Mouse (Mus musculus): ENCODE data around the gene Nelfe. TPM values are rescaled to one million over a fixed set of nuclear protein-coding genes. Genes with fewer than 3 reads are reported as not detected.
A peak's percentile ranks its signal among the peaks of the same experiment; 100 is the strongest.

Gene Nelfe
- polyA plus RNA-seq, 1 experiment from 2014 or later, result 137 TPM

DNA sequence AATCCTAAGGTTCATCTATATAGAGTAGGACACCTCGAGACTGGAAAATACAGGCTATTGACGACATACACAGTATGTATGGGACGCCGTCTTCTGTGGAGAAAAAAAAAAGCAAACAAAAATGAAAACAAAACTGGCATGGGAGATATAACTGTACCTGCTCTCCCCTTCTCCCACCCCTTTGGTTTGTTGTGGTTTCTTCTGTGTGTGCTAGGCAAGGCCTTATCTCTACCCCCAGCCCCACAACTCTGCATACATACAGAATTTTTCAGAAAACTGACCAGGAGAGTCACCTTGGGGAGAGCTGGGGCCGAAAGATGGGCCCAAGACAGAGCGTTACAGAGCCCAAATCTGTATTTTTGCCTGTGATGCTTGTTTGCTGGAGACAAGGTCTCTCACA, 34.5 kb downstream of the Nelfe start:
- peaks cover 9% of the 10 kb centered on the region for H3K4me1 ChIP-seq (replicated peaks)
- H3K27ac ChIP-seq, result no peak overlapping the region
- H3K4me3 ChIP-seq, result no peak overlapping the region
- H3K27me3 ChIP-seq (ENCODE audit: insufficient read depth, poor library complexity, severe bottlenecking), result peaks cover 26% of the 10 kb centered on the region
- DNase-seq (ENCODE audit: low spot score), result no peak
- H3K36me3 ChIP-seq, result no peaks in the 10 kb centered on the region
- H3K9me3 ChIP-seq, result no peaks in the 10 kb centered on the region
- 88% methylated on average over 6 of the region's 6 CpGs for WGBS

DNA sequence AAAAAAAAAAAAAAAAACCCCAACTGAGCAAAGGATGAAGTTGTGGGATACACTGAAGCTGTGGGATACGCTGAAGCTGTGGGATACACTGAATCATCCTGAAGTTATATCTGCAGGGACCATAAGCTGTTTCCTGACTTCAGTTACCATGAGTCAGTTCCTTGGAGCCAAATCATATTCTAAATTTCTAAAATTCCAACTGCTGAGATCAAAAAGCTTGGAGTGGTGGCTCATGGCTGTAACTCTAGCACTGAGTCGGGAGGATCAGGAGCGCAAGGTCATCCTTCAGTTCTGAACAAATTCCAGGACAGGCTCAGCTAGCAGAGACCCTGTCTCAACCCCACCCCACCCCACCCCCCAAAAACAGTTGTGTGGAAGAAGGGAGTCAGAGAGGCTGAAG, 35.4 kb downstream of the Nelfe start:
- Histone ChIP-seq H3K4me3 (no peak overlapping the region), H3K27me3 (ENCODE audit: insufficient read depth, poor library complexity, severe bottlenecking) (peaks cover 26% of the 10 kb centered on the region), H3K9me3 (no peaks in the 10 kb centered on the region), H3K4me1 (replicated peaks) (peaks cover 8% of the 10 kb centered on the region), H3K27ac (no peak overlapping the region), H3K36me3 (no peaks in the 10 kb centered on the region)
- no peak for DNase-seq (ENCODE audit: low spot score)
- 84% methylated on average over 3 of the region's 3 CpGs for WGBS

DNA sequence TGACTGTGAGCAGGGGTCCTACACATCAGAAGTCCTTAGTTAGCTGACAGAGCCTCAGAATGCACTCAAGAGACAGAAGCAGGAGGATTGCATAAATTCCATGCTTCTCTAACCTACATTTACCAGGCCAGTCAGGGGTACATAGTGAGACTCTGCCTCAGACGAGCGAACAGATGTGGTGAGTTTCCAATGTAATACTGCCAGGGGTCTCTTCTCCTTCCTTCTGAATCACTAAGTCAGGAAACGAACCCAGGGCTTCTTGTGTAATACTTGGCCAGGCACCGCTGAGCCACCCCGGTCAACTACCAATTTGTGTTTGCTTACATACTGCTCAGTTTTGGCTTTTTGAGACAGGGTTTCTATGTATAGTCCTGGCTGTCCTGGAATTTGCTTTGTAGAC, 37.8 kb downstream of the Nelfe start:
- WGBS, result 90% methylated on average over 5 of the region's 5 CpGs
- H3K36me3 ChIP-seq, result no peaks in the 10 kb centered on the region
- H3K27me3 ChIP-seq (ENCODE audit: insufficient read depth, poor library complexity, severe bottlenecking), result peaks cover 8% of the 10 kb centered on the region; the same call in 1 of the 2 replicates
- H3K4me3 ChIP-seq, result no peak overlapping the region
- H3K27ac ChIP-seq, result no peak overlapping the region
- DNase-seq (ENCODE audit: low spot score), result no peak
- H3K9me3 ChIP-seq, result no peaks in the 10 kb centered on the region
- no peaks in the 10 kb centered on the region for H3K4me1 ChIP-seq (replicated peaks)

DNA sequence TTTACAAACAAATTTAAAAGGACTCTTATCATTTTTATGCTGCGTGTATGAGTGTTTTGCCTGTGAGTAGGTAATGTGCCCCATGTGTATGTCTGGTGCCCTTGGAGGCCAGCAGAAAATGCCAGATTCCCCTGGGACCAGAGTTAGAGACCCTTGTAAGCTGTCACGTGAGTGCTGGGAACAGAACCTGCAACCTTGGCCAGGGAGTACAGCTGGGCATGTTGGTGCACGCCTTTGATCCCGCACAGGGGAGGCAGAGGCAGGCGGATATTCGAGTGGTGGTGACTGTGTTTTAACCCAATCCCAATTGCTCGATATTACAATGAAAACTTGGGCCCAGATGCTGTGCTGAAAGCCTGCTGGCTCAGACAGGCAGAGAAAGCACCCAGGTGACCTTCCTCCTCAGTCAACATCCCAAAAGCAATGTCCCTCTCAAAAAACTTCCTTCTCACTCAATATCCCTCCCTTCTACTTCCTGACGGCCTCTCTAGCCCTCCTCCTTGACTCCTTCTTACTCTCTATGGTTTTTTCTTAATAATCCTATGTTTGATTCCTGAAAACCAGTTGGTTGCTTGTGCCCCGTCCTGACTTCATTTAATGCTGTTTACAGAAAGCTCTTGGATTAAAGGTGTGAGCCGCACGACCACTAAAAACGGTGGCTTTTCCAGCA, 40.0 kb downstream of the Nelfe start:
- WGBS, result 85% methylated on average over 12 of the region's 12 CpGs
- H3K4me1 ChIP-seq (replicated peaks), result peaks cover 19% of the 10 kb centered on the region
- H3K4me3 ChIP-seq, result no peak overlapping the region
- peaks cover 1% of the 10 kb centered on the region; the same call in 1 of the 2 replicates for H3K36me3 ChIP-seq
- no peaks in the 10 kb centered on the region for H3K9me3 ChIP-seq
- H3K27me3 ChIP-seq (ENCODE audit: insufficient read depth, poor library complexity, severe bottlenecking), result no peaks in the 10 kb centered on the region
- H3K27ac ChIP-seq, result no peak overlapping the region
- no peak for DNase-seq (ENCODE audit: low spot score)

DNA sequence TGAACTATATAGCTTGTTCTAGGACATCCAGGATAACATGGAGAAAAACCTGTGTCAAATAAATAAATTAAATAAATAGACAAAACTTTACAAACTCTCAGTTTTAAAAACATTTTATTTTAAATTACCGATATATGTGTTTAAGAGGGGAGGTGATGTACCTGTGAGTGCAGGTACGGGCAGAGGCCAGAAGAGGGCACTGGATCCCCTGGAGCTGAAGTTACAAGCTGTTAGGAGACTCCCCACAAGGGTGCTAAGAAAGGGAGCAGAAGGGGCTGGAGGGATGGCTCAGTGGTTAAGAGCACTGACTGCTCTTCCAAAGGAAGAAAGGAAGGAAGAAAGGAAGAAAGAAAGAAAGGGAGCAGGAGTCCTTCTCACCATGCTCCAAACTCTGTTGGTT, 41.2 kb downstream of the Nelfe start:
- Histone ChIP-seq H3K4me1 (replicated peaks) (peaks cover 31% of the 10 kb centered on the region), H3K27ac (no peak overlapping the region), H3K27me3 (ENCODE audit: insufficient read depth, poor library complexity, severe bottlenecking) (no peaks in the 10 kb centered on the region), H3K9me3 (peaks cover 3% of the 10 kb centered on the region; the same call in 1 of the 2 replicates), H3K4me3 (no peak overlapping the region), H3K36me3 (peaks cover 13% of the 10 kb centered on the region)
- DNase-seq (ENCODE audit: low spot score), result no peak
- 94% methylated on average over 2 of the region's 2 CpGs for WGBS

DNA sequence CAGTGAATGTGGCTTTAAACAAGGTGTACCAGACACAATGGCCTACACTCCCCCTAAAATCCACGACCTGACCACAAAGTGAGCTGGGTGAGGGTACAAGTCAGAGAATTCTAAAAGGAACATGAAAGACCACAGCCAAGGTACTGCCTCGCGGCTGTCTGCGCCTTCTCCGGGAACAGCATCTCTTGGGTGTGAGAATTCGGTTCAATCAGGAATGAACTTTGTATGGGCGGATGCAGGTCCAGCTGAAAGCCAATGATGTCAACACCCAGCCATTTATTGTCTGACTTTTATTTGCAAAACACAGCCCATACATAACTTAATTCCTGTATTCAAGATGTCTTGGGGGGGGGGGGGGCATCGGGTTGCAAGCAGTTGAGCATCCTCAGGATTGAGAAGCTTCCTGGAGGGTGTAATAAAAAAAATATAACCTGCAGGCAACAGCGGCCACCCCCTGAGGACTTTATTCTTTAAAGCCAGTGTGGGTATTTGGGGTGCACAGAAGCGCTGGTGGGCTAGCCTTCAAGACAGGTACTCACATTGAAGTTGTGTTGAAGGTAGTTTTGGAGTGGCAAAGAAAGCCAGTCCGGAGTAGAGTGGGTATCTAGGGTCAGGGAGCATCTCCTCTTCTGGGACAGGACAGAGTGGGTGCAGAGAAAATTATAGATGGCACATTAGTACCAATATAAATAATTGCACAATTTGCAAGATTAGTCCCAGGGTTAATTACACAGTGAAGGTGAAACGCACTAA, 43.1 kb downstream of the Nelfe start:
- peaks cover 49% of the 10 kb centered on the region for H3K4me1 ChIP-seq (replicated peaks)
- peaks cover 4% of the 10 kb centered on the region; the same call in 1 of the 2 replicates for H3K9me3 ChIP-seq
- H3K36me3 ChIP-seq, result peaks cover 19% of the 10 kb centered on the region
- peak overlapping the region; percentile 99 for H3K27ac ChIP-seq
- H3K27me3 ChIP-seq (ENCODE audit: insufficient read depth, poor library complexity, severe bottlenecking), result no peaks in the 10 kb centered on the region
- peak overlapping the region; percentile 99 for H3K4me3 ChIP-seq
- WGBS, result 80% methylated on average over 12 of the region's 12 CpGs
- no peak for DNase-seq (ENCODE audit: low spot score)

DNA sequence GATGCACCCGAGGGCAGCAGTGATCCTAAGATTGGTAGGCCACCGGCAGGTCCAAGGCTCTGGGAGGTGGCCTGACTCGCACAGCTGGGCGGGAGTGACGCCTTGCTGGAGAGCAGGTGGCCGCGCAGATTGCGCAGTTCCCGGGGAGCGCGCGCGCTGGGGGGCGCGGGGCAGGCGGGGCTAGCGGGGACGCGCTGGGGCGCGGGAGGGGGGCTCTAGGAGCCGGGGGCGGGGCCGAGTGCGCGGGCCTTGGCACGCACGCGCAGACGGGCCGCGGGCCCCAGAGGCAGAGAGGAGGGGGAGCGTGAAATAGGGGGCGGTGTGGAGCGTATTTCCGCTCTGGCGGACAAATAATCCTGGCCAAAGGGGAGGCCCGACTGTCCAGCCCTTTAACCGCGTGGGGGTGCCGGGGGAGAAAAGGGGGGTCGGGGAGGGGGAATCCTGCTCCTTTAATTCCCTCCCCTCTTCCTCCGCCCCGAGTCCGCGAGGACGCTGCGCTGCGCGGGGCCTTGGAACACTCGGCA, 43.9 kb downstream of the Nelfe start:
- Histone ChIP-seq H3K4me1 (replicated peaks) (peaks cover 50% of the 10 kb centered on the region), H3K36me3 (peaks cover 19% of the 10 kb centered on the region), H3K27me3 (ENCODE audit: insufficient read depth, poor library complexity, severe bottlenecking) (no peaks in the 10 kb centered on the region), H3K4me3 (peak overlapping the region; percentile 99), H3K9me3 (peaks cover 4% of the 10 kb centered on the region; the same call in 1 of the 2 replicates), H3K27ac (peak overlapping the region; percentile 99)
- under 1% methylated on average over 45 of the region's 51 CpGs for WGBS
- peak; percentile 96 for DNase-seq (ENCODE audit: low spot score)

DNA sequence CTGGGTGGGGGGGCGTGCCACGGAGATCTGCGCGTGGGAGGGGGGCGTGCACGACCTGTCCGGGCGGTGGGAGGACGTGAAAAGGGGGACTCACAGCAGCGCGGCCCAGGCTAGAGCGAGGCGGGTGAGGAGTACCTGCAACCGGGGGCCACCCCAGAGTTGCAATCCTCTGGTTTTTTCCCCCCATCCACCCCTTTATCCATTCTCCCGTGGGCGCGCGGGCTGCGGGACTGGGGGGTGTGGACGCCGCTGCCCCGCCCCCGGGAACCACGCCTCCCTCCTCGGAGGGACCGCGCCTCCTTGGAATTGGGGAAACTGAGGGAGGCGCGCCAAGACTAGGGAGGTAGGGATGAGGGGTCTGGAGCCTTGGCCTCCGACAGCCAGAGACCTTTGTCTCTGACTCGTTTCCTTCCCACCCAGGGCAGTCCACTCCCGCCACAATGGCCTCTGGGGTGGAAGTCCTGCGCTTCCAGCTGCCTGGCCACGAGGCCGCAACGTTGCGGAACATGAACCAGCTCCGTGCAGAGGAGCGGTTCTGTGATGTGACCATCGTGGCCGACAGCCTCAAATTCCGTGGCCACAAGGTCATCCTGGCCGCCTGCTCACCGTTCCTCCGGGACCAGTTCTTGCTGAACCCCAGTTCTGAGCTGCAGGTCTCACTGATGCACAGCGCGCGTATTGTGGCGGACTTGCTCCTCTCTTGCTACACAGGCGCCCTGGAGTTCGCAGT, 44.8 kb downstream of the Nelfe start:
- Histone ChIP-seq H3K27me3 (ENCODE audit: insufficient read depth, poor library complexity, severe bottlenecking) (no peaks in the 10 kb centered on the region), H3K36me3 (peaks cover 19% of the 10 kb centered on the region), H3K9me3 (peaks cover 4% of the 10 kb centered on the region; the same call in 1 of the 2 replicates), H3K27ac (peak overlapping the region; percentile 99), H3K4me1 (replicated peaks) (peaks cover 58% of the 10 kb centered on the region), H3K4me3 (peak overlapping the region; percentile 99)
- WGBS, result 8% methylated on average over 51 of the region's 51 CpGs
- peak; percentile 65 for DNase-seq (ENCODE audit: low spot score)

DNA sequence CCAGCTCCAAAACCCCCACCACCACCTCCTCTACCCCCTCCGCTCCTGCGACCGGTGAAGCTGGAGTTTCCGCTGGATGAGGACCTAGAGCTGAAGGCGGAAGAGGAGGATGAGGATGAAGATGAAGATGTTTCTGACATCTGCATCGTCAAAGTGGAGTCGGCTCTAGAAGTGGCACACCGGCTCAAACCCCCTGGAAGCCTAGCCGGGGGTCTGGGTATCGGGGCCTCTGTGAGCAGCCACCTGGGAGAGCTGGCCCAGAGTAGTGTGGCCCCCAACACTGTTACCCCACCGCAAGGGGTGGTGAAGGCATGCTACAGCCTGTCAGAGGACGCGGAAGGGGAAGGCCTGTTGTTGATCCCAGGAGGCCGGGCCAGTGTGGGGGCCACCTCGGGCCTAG, 45.5 kb downstream of the Nelfe start:
- peaks cover 64% of the 10 kb centered on the region for H3K4me1 ChIP-seq (replicated peaks)
- H3K4me3 ChIP-seq, result peak overlapping the region; percentile 99
- WGBS, result 94% methylated on average over 15 of the region's 15 CpGs
- H3K9me3 ChIP-seq, result peaks cover 4% of the 10 kb centered on the region; the same call in 1 of the 2 replicates
- no peaks in the 10 kb centered on the region for H3K27me3 ChIP-seq (ENCODE audit: insufficient read depth, poor library complexity, severe bottlenecking)
- H3K36me3 ChIP-seq, result peaks cover 19% of the 10 kb centered on the region
- H3K27ac ChIP-seq, result peak overlapping the region; percentile 99
- no peak for DNase-seq (ENCODE audit: low spot score)

DNA sequence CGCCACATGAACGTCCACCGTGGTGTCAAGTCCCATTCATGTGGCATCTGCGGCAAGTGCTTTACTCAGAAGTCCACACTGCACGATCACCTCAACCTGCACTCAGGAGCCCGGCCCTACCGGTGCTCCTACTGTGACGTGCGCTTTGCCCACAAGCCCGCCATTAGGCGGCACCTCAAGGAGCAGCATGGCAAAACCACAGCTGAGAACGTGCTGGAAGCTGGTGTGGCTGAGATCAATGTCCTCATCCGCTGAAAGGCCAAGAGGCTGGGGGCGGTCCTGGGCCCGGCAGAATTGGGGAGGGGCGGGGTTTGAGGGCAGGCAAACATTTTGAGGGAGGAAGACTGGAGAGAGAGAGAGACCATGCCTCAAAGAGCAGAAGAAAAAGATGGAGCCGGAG, 46.2 kb downstream of the Nelfe start:
- H3K36me3 ChIP-seq, result peaks cover 25% of the 10 kb centered on the region
- H3K4me3 ChIP-seq, result peak overlapping the region; percentile 99
- peaks cover 64% of the 10 kb centered on the region for H3K4me1 ChIP-seq (replicated peaks)

DNA sequence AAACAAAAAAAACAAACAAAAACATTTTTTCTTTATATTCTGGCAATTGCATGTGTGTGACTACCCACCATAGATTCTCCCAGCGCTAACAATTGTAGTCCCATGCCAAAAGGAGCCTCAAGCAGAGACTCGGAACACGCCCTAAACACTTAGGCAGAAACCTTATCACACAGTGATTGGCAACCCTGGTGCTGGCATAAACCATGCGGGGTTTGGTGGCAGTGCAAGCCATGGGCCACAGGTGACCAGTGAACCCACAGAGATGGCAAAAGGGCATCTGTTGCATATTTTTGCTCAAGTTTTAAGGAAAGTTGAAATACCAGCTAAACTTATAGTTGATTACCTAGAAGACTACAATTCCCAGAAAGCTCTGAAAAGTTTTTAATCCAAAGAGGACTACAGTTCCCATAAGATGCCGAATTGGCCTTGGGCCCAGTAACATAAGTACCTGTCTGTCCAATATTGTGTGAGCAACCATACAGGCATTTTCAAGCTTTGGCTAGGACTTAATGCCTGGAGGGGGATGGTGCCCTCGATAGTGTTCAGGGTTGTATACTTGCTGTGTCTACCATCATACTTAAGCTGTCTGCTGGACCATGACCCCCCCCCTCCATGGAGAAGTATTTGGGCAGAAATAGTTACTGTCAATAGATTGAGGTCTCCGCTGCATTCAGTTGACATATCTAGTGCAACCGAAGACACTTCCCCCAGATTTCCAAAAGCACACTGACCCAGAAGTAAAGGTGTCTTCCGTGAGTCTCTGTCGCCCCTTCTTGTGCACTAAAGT, 47.4 kb downstream of the Nelfe start:
- Histone ChIP-seq H3K27ac (peak overlapping the region; percentile 100), H3K4me3 (peak overlapping the region; percentile 99), H3K9me3 (peaks cover 4% of the 10 kb centered on the region; the same call in 1 of the 2 replicates), H3K27me3 (ENCODE audit: insufficient read depth, poor library complexity, severe bottlenecking) (no peaks in the 10 kb centered on the region), H3K36me3 (peaks cover 34% of the 10 kb centered on the region), H3K4me1 (replicated peaks) (peaks cover 64% of the 10 kb centered on the region)
- 23% methylated on average over 10 of the region's 10 CpGs for WGBS
- no peak for DNase-seq (ENCODE audit: low spot score)

More for the DNA sequence above, 46.2 kb downstream of the Nelfe start:
- 90% methylated on average over 17 of the region's 17 CpGs for WGBS
- no peaks in the 10 kb centered on the region for H3K27me3 ChIP-seq (ENCODE audit: insufficient read depth, poor library complexity, severe bottlenecking)
- H3K27ac ChIP-seq, result peak overlapping the region; percentile 99; the same call in 1 of the 2 replicates
- H3K9me3 ChIP-seq, result peaks cover 4% of the 10 kb centered on the region; the same call in 1 of the 2 replicates
- DNase-seq (ENCODE audit: low spot score), result no peak

DNA sequence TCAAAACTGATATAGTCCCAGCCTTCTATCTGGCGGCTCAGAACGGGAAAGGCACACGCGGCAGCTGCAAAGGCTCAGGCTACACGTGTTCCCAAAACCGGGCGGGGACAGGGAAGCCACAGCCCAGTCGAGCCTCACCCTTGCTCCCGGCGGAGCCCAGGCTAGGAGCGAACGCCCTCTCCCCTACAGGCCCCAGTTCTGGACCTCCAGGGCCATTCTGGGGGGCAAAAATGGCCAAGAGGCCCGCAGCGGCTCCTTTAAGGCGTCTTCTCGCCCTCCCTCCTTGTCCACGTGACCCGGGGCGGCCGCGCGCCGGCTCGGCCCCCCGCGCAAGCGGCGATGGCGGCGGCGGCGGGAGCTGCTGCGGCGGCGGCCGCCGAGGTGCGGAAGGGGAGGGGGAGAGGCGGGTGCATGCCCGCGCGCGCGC, 48.0 kb downstream of the Nelfe start, which contains the start of the genes C2 and Ehmt2:
Gene C2, minus strand, starts transcription at position 106 of the 427 bp plus-strand sequence.
Gene Ehmt2, plus strand, starts transcription at position 310 of the 427 bp plus-strand sequence.
- DNase-seq (ENCODE audit: low spot score), result peak; percentile 86
- WGBS, result 0% methylated on average over 38 of the region's 44 CpGs
- Histone ChIP-seq H3K4me3 (peak within 1 kb of the TSS; percentile 99), H3K36me3 (peaks cover 40% of the 10 kb centered on the region), H3K9me3 (peaks cover 4% of the 10 kb centered on the region; the same call in 1 of the 2 replicates), H3K27ac (peak within 1 kb of the TSS; percentile 100), H3K27me3 (ENCODE audit: insufficient read depth, poor library complexity, severe bottlenecking) (no peaks in the 10 kb centered on the region), H3K4me1 (replicated peaks) (peaks cover 64% of the 10 kb centered on the region)
